Mouse (Mus musculus): ENCODE results near the gene Etv4. TPM values are rescaled to one million over a fixed set of nuclear protein-coding genes. Genes with fewer than 3 reads are reported as not detected.

The Etv4 gene
- polyA plus RNA-seq, 1 experiment from 2014 or later, result 8.7 TPM

GRCm38 (mm10) chr11:101801386-101801785, 16.2 kb upstream of the Etv4 start:
- no peak for ATAC-seq (ENCODE audit: insufficient number of reproducible peaks, insufficient read depth, low FRiP score, low read depth)
- 9% methylated on average over 5 of the region's 5 CpGs for WGBS
- Histone ChIP-seq H3K9ac (replicated peaks; ENCODE audit: low read depth, low read length) (no peak overlapping the region), H3K9me3 (ENCODE audit: control insufficient read depth, low read depth, low read length) (no peaks in the 10 kb centered on the region), H3K27ac (ENCODE audit: low read length) (no peak overlapping the region), H3K4me2 (replicated peaks; ENCODE audit: low read depth, low read length) (no peak overlapping the region), H3K27me3 (ENCODE audit: control insufficient read depth, insufficient read depth, low read length) (no peaks in the 10 kb centered on the region), H3K36me3 (ENCODE audit: control insufficient read depth, insufficient read depth, low read length) (no peaks in the 10 kb centered on the region), H3K4me1 (ENCODE audit: control insufficient read depth, insufficient read depth, low read length) (0 out of 2 replicates have a peak, but pooled peaks cover 3% of the 10 kb centered on the region), H3K4me3 (ENCODE audit: low read depth, low read length) (no peak overlapping the region)

- ATAC-seq (ENCODE audit: insufficient number of reproducible peaks, insufficient read depth, low FRiP score, low read depth), result no peak
- 36% methylated on average over 8 of the region's 8 CpGs for WGBS
Measured at GRCm38 (mm10) chr11:101798083-101798482, 12.9 kb upstream of the Etv4 start.

GRCm38 (mm10) chr11:101797355-101797754, 12.2 kb upstream of the Etv4 start:
- ATAC-seq (ENCODE audit: insufficient number of reproducible peaks, insufficient read depth, low FRiP score, low read depth), result no peak
- H3K4me1 ChIP-seq (ENCODE audit: control insufficient read depth, insufficient read depth, low read length), result 0 out of 2 replicates have a peak, but pooled peaks cover 3% of the 10 kb centered on the region
- H3K9me3 ChIP-seq (ENCODE audit: control insufficient read depth, low read depth, low read length), result no peaks in the 10 kb centered on the region
- no peak overlapping the region for H3K27ac ChIP-seq (ENCODE audit: low read length)
- H3K9ac ChIP-seq (replicated peaks; ENCODE audit: low read depth, low read length), result no peak overlapping the region
- 68% methylated on average over 2 of the region's 2 CpGs for WGBS
- H3K36me3 ChIP-seq (ENCODE audit: control insufficient read depth, insufficient read depth, low read length), result no peaks in the 10 kb centered on the region
- no peaks in the 10 kb centered on the region for H3K27me3 ChIP-seq (ENCODE audit: control insufficient read depth, insufficient read depth, low read length)
- no peak overlapping the region for H3K4me3 ChIP-seq (ENCODE audit: low read depth, low read length)
- H3K4me2 ChIP-seq (replicated peaks; ENCODE audit: low read depth, low read length), result no peak overlapping the region

More at GRCm38 (mm10) chr11:101798083-101798482, 12.9 kb upstream of the Etv4 start:
- H3K9me3 ChIP-seq (ENCODE audit: control insufficient read depth, low read depth, low read length), result no peaks in the 10 kb centered on the region
- no peak overlapping the region for H3K4me3 ChIP-seq (ENCODE audit: low read depth, low read length)
- no peaks in the 10 kb centered on the region for H3K36me3 ChIP-seq (ENCODE audit: control insufficient read depth, insufficient read depth, low read length)
- 0 out of 2 replicates have a peak, but pooled peaks cover 3% of the 10 kb centered on the region for H3K4me1 ChIP-seq (ENCODE audit: control insufficient read depth, insufficient read depth, low read length)
- no peaks in the 10 kb centered on the region for H3K27me3 ChIP-seq (ENCODE audit: control insufficient read depth, insufficient read depth, low read length)
- H3K4me2 ChIP-seq (replicated peaks; ENCODE audit: low read depth, low read length), result no peak overlapping the region
- H3K9ac ChIP-seq (replicated peaks; ENCODE audit: low read depth, low read length), result no peak overlapping the region
- no peak overlapping the region for H3K27ac ChIP-seq (ENCODE audit: low read length)

GRCm38 (mm10) chr11:101790811-101791526, 5.8 kb upstream of the Etv4 start:
- peak overlapping the region; percentile 52; the same call in 1 of the 2 replicates for H3K27ac ChIP-seq (ENCODE audit: low read length)
- H3K4me2 ChIP-seq (replicated peaks; ENCODE audit: low read depth, low read length), result peak overlapping the region; percentile 29
- ATAC-seq (ENCODE audit: insufficient number of reproducible peaks, insufficient read depth, low FRiP score, low read depth), result peak; percentile 49; the same call in 1 of the 2 replicates
- peaks cover 14% of the 10 kb centered on the region; the same call in 1 of the 2 replicates for H3K4me1 ChIP-seq (ENCODE audit: control insufficient read depth, insufficient read depth, low read length)
- H3K36me3 ChIP-seq (ENCODE audit: control insufficient read depth, insufficient read depth, low read length), result no peaks in the 10 kb centered on the region
- no peaks in the 10 kb centered on the region for H3K9me3 ChIP-seq (ENCODE audit: control insufficient read depth, low read depth, low read length)
- no peak overlapping the region for H3K9ac ChIP-seq (replicated peaks; ENCODE audit: low read depth, low read length)
- no peak overlapping the region for H3K4me3 ChIP-seq (ENCODE audit: low read depth, low read length)
- peaks cover 13% of the 10 kb centered on the region for H3K27me3 ChIP-seq (ENCODE audit: control insufficient read depth, insufficient read depth, low read length)
- 24% methylated on average over 19 of the region's 19 CpGs for WGBS

- Histone ChIP-seq H3K27me3 (ENCODE audit: control insufficient read depth, insufficient read depth, low read length) (peaks cover 24% of the 10 kb centered on the region), H3K27ac (ENCODE audit: low read length) (no peak overlapping the region)
- WGBS, result 81% methylated on average over 1 of the region's 1 CpGs
Measured at GRCm38 (mm10) chr11:101787432-101787831, 2.3 kb upstream of the Etv4 start.

GRCm38 (mm10) chr11:101786651-101787050, 1.5 kb upstream of the Etv4 start:
- Histone ChIP-seq H3K4me3 (ENCODE audit: low read depth, low read length) (no peak overlapping the region), H3K27me3 (ENCODE audit: control insufficient read depth, insufficient read depth, low read length) (peaks cover 24% of the 10 kb centered on the region), H3K4me2 (replicated peaks; ENCODE audit: low read depth, low read length) (no peak overlapping the region), H3K36me3 (ENCODE audit: control insufficient read depth, insufficient read depth, low read length) (no peaks in the 10 kb centered on the region), H3K4me1 (ENCODE audit: control insufficient read depth, insufficient read depth, low read length) (peaks cover 33% of the 10 kb centered on the region; the same call in 1 of the 2 replicates), H3K9me3 (ENCODE audit: control insufficient read depth, low read depth, low read length) (no peaks in the 10 kb centered on the region), H3K9ac (replicated peaks; ENCODE audit: low read depth, low read length) (no peak overlapping the region), H3K27ac (ENCODE audit: low read length) (no peak overlapping the region)
- ATAC-seq (ENCODE audit: insufficient number of reproducible peaks, insufficient read depth, low FRiP score, low read depth), result no peak
- 72% methylated on average over 7 of the region's 7 CpGs for WGBS

More at GRCm38 (mm10) chr11:101787432-101787831, 2.3 kb upstream of the Etv4 start:
- peaks cover 33% of the 10 kb centered on the region; the same call in 1 of the 2 replicates for H3K4me1 ChIP-seq (ENCODE audit: control insufficient read depth, insufficient read depth, low read length)
- no peaks in the 10 kb centered on the region for H3K36me3 ChIP-seq (ENCODE audit: control insufficient read depth, insufficient read depth, low read length)
- H3K9me3 ChIP-seq (ENCODE audit: control insufficient read depth, low read depth, low read length), result no peaks in the 10 kb centered on the region
- ATAC-seq (ENCODE audit: insufficient number of reproducible peaks, insufficient read depth, low FRiP score, low read depth), result no peak
- H3K4me3 ChIP-seq (ENCODE audit: low read depth, low read length), result no peak overlapping the region
- no peak overlapping the region for H3K4me2 ChIP-seq (replicated peaks; ENCODE audit: low read depth, low read length)
- H3K9ac ChIP-seq (replicated peaks; ENCODE audit: low read depth, low read length), result no peak overlapping the region

GRCm38 (mm10) chr11:101785852-101786205, 658 bp upstream of the Etv4 start:
- H3K9ac ChIP-seq (replicated peaks; ENCODE audit: low read depth, low read length), result no peak overlapping the region
- no peak for ATAC-seq (ENCODE audit: insufficient number of reproducible peaks, insufficient read depth, low FRiP score, low read depth)
- H3K36me3 ChIP-seq (ENCODE audit: control insufficient read depth, insufficient read depth, low read length), result no peaks in the 10 kb centered on the region
- H3K27me3 ChIP-seq (ENCODE audit: control insufficient read depth, insufficient read depth, low read length), result peaks cover 24% of the 10 kb centered on the region
- H3K4me2 ChIP-seq (replicated peaks; ENCODE audit: low read depth, low read length), result peak overlapping the region; percentile 95
- 8% methylated on average over 7 of the region's 7 CpGs for whole genome bisulfite sequencing
- H3K27ac ChIP-seq (ENCODE audit: low read length), result no peak overlapping the region
- H3K4me1 ChIP-seq (ENCODE audit: control insufficient read depth, insufficient read depth, low read length), result peaks cover 26% of the 10 kb centered on the region; the same call in 1 of the 2 replicates
- H3K4me3 ChIP-seq (ENCODE audit: low read depth, low read length), result peak overlapping the region; percentile 51; the same call in 1 of the 2 replicates
- no peaks in the 10 kb centered on the region for H3K9me3 ChIP-seq (ENCODE audit: control insufficient read depth, low read depth, low read length)

GRCm38 (mm10) chr11:101784488-101785142, 556 bp downstream of the Etv4 start:
- ATAC-seq (ENCODE audit: insufficient number of reproducible peaks, insufficient read depth, low FRiP score, low read depth), result peak; percentile 69
- Histone ChIP-seq H3K4me1 (ENCODE audit: control insufficient read depth, insufficient read depth, low read length) (peaks cover 19% of the 10 kb centered on the region; the same call in 1 of the 2 replicates), H3K9me3 (ENCODE audit: control insufficient read depth, low read depth, low read length) (no peaks in the 10 kb centered on the region), H3K36me3 (ENCODE audit: control insufficient read depth, insufficient read depth, low read length) (no peaks in the 10 kb centered on the region), H3K4me2 (replicated peaks; ENCODE audit: low read depth, low read length) (peak overlapping the region; percentile 95), H3K4me3 (ENCODE audit: low read depth, low read length) (peak overlapping the region; percentile 51), H3K27ac (ENCODE audit: low read length) (peak overlapping the region; percentile 58), H3K27me3 (ENCODE audit: control insufficient read depth, insufficient read depth, low read length) (peaks cover 24% of the 10 kb centered on the region), H3K9ac (replicated peaks; ENCODE audit: low read depth, low read length) (peak overlapping the region; percentile 25; the same call in 1 of the 2 replicates)
- under 1% methylated on average over 50 of the region's 67 CpGs for whole genome bisulfite sequencing
